Mouse (Mus musculus): ENCODE data around the gene Gm7138.
"Not testable (repeated sequence)": the region's sequence is repeated elsewhere in the genome, so short reads cannot be mapped to it uniquely, and the experiment has no call there.

Gm7138 gene

DNA sequence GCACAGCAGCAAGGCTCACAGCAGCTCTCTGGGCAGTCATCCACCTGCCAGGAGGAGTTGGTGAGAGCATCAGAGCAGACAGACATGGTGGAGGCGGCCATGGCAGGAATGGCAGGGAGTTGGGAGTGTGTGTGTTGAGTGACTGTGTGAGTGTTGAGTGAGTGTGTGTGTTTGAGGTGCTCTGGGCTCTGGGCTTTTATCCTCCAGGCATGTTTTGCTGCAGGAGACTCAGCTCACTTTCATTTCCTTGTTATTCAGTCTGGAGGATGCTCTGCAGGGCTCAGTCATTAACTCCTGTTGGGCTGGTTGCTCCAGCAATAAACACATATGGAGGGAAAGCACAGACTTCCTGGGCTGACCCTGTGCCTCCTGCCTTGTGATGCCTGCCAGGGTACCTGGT is at the start of gene Gm7138:
Gm7138 (minus strand) TSS at position 101 of the 400 bp plus-strand sequence.
- DNase-seq (ENCODE audit: low read depth, low spot score), result not testable (repeated sequence)

DNA sequence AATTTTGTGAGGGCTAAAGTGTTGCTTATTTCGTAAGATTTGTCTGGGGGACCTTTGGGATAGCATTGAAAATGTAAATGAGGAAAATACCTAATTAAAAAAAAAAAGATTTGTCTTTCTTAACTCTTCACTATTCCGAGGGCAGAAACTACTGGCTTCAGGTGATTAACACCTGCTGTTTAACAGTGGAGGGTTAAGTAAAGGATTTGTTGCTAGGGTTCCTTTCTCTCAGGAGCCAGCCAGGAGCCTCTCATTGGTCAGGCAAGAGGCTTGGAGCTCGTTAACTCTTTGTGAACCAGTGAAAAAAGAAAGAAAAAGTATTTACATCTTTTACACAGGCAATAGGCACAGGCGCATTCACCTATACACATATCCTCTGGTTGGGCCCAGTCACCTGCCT is 42.5 kb upstream of the Gm7138 start:
- DNase-seq (ENCODE audit: low read depth, low spot score), result no peak

DNA sequence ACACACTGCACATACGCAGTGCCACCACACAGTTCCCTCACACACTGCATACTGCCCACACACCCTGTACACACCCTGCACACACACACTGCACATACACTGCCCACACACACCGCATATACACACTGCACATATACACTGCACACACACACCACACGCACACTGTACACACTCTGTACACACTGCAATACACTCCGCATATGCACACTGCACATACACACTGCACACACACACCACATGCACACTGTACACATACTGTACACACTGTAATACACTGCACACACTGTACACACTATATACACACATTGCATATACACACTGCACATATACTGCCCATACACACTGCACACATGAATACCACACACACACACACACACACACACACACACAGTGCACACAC is 41.8 kb upstream of the Gm7138 start:
- DNase-seq (ENCODE audit: low read depth, low spot score), result no peak

DNA sequence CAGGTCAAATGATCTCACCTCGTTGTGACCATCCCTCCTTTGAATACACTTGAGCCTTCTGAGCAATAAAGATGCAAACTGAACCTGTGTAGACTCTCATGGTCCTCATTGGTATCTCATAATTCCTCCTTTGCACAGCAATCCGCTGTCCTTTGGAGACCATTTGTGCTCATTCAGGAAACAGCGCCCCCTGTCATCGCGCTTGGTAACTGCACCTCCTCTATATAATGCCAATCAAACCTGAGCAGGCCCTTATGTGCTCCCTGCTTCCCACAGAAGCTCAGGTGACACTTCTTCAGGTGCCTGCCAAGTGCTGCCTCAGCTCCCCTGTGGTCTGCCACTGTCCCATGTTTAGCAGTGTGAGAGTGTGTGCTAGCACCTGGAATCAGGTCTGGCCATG is 38.8 kb upstream of the Gm7138 start:
- peak; percentile 5 for DNase-seq (ENCODE audit: low read depth, low spot score)

DNA sequence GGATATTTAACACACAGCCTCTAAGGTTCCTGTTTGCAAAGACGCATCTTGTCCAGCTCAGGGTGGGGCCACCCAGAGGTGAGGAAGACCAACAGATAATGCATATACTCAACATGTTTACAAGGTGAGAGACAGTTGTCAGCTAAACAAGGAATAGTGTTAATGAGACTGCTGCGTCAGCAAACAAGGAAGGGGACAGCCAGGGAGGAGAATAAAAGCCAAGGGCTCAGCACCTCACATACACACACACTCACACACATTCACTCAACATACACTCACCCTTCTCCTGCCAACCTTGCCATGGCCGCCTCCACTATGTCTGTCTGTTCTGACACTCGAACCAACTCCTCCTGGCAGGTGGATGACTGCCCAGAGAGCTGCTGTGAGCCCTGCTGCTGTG is 37.6 kb upstream of the Gm7138 start, which contains the start of gene Gm2696:
Gm2696 (plus strand) TSS at position 301 of the 400 bp plus-strand sequence.
- DNase-seq (ENCODE audit: low read depth, low spot score), result no peak

DNA sequence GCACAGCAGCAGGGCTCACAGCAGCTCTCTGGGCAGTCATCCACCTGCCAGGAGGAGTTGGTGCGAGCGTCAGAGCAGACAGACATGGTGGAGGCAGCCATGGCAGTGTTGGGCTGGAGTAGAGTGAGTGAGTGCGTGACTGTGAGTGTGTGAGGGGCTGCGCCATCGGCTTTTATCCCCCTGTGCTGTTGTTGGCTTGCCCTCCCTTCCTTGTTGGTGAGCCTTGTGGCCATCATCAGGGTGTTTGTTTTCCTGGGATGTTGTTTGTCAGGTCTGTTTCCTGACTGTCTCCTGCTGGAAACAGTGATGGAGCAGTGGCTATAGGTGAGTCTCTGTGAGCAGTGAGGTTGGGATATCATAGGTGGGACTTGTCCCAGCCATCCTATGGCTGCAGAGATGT is 35.0 kb upstream of the Gm7138 start, which contains the start of gene Gm9507:
Gm9507 (minus strand) TSS at position 101 of the 400 bp plus-strand sequence.
- DNase-seq (ENCODE audit: low read depth, low spot score), result no peak

DNA sequence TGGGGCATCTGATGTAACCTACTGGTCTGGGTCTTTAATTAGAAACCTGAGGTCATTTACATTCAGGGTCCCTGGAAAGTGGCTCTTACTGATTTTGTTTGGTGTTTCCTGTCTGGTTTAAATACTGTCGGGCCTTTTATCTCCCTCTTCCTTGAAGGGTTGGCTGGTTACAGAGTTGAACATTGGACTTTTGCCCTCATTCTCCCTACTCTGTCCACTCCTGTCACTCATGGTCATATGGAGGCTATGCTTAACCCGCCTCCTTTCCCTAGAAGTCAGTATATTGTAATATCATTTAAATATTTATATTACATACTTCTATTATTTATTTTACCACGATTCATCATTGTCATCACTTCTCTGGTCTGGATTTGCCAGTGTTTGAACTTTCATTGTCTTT is 27.4 kb upstream of the Gm7138 start:
- no peak for DNase-seq (ENCODE audit: low read depth, low spot score)

DNA sequence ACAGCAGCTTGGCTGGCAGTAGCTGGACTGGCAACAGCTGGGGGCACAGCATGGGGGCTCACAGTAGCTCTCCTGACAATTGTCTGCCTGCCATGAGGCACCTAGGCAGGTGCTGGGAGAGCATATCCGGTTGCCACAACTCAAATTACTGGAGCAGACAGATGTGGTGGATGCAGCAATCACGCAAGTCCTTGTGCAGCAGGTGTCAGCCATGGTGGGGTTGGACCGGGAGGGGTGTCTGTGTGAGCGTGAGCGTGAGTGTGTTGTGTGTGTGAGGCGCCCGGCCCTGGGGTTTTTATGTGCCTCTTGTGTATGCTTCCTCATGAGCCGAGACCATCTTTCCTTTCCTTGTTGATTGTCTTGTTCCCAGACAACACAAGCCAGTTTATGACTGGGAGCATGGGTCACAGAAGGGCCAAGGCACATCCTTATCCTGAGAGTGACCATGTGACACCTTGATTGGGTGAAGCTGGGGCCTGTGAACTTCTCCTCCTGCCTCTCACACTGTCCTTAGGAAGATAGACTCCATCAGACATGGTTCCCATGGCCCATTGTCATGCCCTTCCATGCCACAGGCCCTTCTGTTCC is 22.3 kb upstream of the Gm7138 start, which contains the start of gene Gm19668:
Gm19668 (minus strand) TSS at position 213 of the 588 bp plus-strand sequence.
- no peak for DNase-seq (ENCODE audit: low read depth, low spot score)

DNA sequence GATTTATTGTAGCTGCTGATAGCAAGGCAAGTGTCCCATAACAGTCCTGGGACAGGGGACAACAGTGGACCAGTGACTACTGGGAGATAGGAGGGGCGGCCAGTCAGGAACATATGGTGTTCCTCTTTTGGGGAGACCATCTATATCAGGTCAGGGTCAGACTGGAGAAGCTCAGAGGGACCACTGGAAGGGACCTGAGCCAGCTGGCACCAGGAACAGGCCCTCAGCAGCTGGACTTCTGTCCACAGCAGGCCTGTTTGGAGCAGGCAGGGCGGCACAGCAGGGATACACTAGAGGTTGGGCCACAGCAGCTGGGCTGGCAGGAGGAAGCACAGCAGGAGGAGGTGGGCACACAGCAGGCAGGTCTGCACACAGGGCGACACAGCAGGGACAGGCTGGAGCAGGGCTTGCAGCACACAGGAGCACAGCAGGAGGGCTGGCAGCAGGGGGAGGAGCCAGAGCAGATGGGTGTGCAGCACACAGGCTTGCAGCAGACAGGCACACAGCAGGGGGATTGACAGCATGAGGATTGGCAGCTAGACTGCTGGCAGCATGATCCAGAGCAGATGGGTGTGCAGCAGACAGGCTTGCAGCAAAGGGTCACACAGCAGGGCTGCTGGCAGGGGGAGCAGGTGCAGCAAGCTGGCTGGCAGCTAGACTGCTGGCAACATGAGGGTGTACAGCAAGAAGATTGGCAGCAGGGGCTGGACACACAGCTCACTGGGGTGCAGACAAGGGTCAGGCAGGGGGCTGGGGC is 21.6 kb upstream of the Gm7138 start:
- not testable (repeated sequence) for DNase-seq (ENCODE audit: low read depth, low spot score)

DNA sequence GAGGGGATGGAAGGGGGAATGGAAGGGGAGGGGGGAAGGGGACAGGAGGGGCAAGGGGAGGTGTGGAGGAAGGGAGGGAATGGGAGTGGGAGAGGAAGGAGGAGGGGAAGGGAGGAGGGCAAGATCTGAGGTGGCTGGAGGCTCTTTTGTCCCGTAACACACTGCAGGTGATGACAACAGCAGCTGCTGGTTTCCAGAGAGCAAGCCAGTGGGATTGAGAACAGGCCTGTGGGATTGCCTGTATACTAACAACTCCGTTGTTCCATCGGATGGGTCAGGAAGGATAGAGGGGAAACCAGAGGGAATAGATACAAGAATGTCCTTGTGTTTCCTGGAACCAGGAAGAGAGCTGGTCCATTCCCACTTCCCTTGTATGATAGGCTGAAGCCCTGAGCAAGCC is 20.9 kb upstream of the Gm7138 start:
- no peak for DNase-seq (ENCODE audit: low read depth, low spot score)

DNA sequence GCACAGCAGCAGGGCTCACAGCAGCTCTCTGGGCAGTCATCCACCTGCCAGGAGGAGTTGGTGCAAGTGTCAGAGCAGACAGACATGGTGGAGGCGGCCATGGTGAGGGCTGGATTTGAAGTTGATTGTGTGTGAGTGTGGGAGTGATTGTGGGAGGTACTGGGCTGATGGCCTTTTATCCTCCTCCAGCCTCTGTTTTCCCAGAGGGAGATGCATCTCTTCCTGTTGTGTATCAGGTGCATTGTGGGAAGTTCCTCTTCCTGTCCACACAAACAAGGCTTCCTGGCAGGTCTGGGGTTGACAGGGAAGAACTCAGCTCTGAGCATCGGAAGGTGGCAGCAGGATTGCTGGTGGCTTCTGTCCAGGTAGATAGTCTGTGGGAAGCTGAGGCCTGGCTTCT is 18.2 kb upstream of the Gm7138 start, which contains the start of gene Gm9639:
Gm9639 (minus strand) TSS at position 101 of the 400 bp plus-strand sequence.
- no peak for DNase-seq (ENCODE audit: low read depth, low spot score)

DNA sequence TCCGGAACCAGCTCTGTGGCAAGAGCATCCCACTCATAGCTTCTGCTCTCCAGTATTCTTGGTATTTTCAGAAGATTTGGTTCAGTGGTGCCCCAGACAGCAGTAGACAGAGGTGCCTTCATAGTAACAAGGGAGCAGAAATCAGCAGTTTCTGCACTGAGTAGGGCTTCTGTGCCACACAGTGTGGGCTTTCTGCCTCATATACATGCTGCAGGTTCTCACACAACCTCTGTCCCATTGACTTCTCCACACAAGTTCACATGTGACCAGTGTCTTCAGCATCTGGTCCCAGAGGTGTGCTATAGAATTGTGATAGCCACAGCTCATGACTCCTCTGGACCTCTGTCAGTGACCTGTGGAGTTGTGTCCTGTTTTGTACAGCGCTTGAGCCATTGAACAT is 11.9 kb upstream of the Gm7138 start:
- DNase-seq (ENCODE audit: low read depth, low spot score), result no peak

DNA sequence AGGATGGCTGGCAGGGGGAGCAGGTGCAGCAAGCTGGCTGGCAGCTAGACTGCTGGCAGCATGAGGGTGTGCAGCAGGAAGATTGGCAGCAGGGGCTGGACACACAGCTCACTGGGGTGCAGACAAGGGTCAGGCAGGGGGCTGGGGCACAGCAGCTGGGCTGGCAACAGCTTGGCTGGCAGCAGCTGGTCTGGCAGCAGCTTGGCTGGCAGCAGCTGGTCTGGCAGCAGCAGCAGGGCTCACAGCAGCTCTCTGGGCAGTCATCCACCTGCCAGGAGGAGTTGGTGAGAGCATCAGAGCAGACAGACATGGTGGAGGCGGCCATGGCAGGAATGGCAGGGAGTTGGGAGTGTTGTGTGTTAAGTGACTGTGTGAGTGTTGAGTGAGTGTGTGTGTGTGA is 11.1 kb upstream of the Gm7138 start, which contains the start of gene Gm7137:
Gm7137 (minus strand) TSS at position 325 of the 400 bp plus-strand sequence.
- DNase-seq (ENCODE audit: low read depth, low spot score), result not testable (repeated sequence)

DNA sequence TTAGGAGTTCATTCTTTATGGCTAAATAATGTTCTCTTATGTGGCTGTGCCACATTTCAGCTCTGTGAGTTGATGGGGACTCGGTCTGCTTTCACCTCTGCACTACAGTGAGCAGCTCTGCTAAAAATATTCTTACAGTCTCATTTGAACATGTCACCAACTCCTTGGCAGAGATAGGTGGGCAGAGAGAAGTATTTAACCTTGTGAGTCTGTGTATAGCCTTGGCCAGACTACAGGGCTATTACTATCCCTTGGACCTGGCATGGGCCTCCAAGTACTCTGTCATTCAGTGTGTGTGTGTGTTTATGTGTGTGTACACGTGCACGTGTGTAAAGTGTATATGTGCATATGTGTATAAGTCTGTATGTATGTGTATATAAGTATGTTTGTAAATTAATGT is 6.7 kb upstream of the Gm7138 start:
- not testable (repeated sequence) for DNase-seq (ENCODE audit: low read depth, low spot score)

DNA sequence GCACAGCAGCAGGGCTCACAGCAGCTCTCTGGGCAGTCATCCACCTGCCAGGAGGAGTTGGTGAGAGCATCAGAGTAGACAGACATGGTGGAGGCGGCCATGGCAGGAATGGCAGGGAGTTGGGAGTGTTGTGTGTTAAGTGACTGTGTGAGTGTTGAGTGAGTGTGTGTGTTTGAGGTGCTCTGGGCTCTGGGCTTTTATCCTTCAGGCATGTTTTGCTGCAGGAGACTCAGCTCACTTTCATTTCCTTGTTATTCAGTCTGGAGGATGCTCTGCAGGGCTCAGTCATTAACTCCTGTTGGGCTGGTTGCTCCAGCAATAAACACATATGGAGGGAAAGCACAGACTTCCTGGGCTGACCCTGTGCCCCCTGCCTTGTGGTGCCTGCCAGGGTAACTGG is 5.7 kb upstream of the Gm7138 start, which contains the start of gene Gm3250:
Gm3250 (minus strand) TSS at position 101 of the 400 bp plus-strand sequence.
- not testable (repeated sequence) for DNase-seq (ENCODE audit: low read depth, low spot score)

DNA sequence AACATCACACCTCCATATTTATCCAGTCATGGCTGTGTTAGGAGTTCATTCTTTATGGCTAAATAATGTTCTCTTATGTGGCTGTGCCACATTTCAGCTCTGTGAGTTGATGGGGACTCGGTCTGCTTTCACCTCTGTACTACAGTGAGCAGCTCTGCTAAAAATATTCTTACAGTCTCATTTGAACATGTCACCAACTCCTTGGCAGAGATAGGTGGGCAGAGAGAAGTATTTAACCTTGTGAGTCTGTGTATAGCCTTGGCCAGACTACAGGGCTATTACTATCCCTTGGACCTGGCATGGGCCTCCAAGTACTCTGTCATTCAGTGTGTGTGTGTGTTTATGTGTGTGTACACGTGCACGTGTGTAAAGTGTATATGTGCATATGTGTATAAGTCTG is 4.6 kb downstream of the Gm7138 start:
- DNase-seq (ENCODE audit: low read depth, low spot score), result not testable (repeated sequence)

DNA sequence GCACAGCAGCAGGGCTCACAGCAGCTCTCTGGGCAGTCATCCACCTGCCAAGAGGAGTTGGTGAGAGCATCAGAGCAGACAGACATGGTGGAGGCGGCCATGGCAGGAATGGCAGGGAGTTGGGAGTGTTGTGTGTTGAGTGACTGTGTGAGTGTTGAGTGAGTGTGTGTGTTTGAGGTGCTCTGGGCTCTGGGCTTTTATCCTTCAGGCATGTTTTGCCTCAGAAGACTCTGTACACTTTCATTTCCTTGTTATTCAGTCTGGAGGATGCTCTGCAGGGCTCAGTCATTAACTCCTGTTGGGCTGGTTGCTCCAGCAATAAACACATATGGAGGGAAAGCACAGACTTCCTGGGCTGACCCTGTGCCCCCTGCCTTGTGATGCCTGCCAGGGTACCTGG is 5.5 kb downstream of the Gm7138 start, which contains the start of gene Gm3238:
Gm3238 (minus strand) TSS at position 101 of the 400 bp plus-strand sequence.
- DNase-seq (ENCODE audit: low read depth, low spot score), result not testable (repeated sequence)

DNA sequence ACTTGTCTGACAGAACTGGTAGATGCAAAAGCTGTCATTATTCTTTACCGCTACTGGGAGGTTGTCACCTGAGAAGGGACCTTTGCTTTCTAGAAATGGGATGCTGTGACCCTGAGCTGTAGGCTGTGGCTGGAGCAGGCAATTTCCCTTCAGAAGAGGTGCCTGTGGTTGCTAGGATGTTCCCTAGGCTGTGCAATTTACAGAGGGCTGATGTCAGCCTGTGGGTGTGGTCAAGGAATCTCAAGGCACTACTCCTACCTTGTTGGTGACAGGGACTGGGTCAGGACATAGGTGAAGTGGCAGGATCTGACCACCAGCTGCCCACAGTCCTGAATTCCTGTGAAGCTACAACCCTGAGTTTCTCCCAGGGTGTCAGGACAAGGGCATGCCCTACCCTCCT is 7.0 kb downstream of the Gm7138 start:
- DNase-seq (ENCODE audit: low read depth, low spot score), result no peak

DNA sequence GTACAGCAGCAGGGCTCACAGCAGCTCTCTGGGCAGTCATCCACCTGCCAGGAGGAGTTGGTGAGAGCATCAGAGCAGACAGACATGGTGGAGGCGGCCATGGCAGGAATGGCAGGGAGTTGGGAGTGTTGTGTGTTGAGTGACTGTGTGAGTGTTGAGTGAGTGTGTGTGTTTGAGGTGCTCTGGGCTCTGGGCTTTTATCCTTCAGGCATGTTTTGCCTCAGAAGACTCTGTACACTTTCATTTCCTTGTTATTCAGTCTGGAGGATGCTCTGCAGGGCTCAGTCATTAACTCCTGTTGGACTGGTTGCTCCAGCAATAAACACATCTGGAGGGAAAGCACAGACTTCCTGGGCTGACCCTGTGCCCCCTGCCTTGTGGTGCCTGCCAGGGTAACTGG is 17.2 kb downstream of the Gm7138 start, which contains the start of gene Gm3233:
Gm3233 (minus strand) TSS at position 101 of the 400 bp plus-strand sequence.
- not testable (repeated sequence) for DNase-seq (ENCODE audit: low read depth, low spot score)

DNA sequence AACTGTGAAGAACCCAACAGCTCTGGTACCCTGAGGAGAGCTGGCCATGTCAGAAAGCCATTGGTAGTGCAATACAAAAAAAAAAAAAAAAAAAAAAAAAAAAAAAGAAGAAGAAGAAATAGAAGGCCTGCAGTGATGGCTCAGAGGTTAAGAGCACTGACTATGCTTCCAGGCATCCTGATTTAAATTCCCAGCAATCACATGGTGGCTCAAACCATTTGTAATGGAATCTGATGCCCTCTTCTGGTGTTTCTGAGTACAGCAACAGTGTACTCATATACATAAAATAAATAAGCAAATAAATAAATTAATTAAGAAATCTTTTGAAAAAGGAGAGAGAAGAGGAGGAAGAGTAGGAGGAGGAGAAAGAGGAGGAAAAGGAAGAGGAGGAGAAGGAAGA is 23.3 kb downstream of the Gm7138 start:
- no peak for DNase-seq (ENCODE audit: low read depth, low spot score)

DNA sequence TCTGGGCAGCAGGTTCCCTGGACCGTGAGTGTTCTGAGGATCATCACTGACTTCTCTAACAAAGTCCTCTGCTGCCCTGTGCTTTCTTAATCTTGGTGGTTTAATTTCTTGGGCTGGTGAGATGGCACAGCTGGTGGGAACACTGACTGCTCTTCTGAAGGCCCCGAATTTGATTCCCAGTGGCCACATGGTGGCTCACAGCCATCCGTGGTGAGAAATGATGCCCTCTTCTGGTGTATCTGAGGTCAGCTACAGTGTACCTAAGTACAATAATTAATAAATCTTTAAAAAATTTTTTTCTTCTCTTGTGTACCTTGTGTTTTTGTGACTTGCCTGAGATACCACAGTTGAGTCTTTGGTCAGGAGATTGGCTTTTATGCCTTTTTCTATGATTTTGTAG is 24.4 kb downstream of the Gm7138 start:
- not testable (repeated sequence) for DNase-seq (ENCODE audit: low read depth, low spot score)

DNA sequence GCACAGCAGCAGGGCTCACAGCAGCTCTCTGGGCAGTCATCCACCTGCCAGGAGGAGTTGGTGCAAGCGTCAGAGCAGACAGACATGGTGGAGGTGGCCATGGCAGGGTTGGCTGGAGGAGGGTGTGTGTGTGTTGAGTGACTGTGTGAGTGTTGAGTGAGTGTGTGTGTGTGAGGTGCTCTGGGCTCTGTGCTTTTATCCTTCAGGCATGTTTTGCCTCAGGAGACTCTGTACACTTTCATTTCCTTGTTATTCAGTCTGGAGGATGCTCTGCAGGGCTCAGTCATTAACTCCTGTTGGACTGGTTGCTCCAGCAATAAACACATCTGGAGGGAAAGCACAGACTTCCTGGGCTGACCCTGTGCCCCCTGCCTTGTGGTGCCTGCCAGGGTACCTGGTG is 25.5 kb downstream of the Gm7138 start, which contains the start of gene Gm9736:
Gm9736 (minus strand) TSS at position 101 of the 400 bp plus-strand sequence.
- DNase-seq (ENCODE audit: low read depth, low spot score), result not testable (repeated sequence)

Data from retina, postnatal 7 days (tissue).